Mouse (Mus musculus) small intestine, adult 2 months (tissue): ENCODE measurements around the gene Ano8.

Source experiments
- CTCF ChIP-seq: fragments of 200-500 bp; IDR thresholded peaks from 2 replicates; pipeline ENCODE4 v1.5.1; 2012; ENCODE audit warnings: low read depth, mild to moderate bottlenecking, control low read depth, inconsistent platforms, low read length, moderate library complexity, mixed read lengths; ENCODE audit not compliant: insufficient replicate concordance, insufficient read length; ENCODE audit errors: extremely low read depth
- POLR2A ChIP-seq: fragments of 200-500 bp; IDR thresholded peaks from 2 replicates; pipeline ENCODE4 v1.6.1; 2012; ENCODE audit warnings: low read depth, mild to moderate bottlenecking, control low read depth, inconsistent platforms, low read length, moderate library complexity

DNA sequence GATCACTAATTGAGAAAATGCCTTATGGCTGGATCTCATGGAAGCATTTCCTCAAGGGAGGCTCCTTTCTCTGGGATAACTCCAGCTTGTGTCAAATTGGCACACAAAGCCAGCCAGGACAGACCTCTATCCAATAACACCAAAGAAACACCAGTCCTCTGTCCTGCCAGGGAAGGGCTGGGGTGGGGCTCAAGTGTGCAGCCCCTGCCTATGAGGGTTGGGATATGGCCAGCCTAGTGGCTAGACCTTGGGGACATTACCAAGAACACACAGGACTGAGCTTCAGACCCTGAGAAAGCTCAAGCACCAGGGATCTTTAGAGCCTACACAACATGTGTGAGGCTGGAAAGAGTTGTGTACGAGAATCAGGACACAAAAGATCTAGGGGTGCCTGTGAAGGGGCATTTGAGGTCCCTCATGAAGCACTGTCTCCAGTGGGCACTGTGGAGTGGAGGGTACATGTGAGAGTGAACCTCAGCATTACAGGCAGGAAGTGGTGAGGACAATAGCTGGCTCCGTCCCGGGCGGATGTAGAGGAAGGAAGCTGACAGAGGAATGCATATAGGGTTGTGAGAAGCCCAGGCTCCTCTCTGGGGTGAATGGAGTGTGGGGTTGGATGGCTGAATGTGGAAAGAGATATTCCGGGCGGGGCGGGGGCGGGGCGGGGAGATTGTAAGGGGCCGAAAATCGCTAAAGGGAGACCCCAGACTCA, 42.8 kb upstream of the Ano8 start:
- TF ChIP-seq CTCF (no peak), POLR2A (no peak)
